Mouse (Mus musculus) embryo, embryonic 9.5 days (tissue): ENCODE results near the gene Ttc39b.

Source experiments
- DNase-seq: peaks from one replicate; pipeline ENCODE4 v3.0.0-alpha.2; 2017; ENCODE audit errors: extremely low spot score

Ttc39b gene

DNA sequence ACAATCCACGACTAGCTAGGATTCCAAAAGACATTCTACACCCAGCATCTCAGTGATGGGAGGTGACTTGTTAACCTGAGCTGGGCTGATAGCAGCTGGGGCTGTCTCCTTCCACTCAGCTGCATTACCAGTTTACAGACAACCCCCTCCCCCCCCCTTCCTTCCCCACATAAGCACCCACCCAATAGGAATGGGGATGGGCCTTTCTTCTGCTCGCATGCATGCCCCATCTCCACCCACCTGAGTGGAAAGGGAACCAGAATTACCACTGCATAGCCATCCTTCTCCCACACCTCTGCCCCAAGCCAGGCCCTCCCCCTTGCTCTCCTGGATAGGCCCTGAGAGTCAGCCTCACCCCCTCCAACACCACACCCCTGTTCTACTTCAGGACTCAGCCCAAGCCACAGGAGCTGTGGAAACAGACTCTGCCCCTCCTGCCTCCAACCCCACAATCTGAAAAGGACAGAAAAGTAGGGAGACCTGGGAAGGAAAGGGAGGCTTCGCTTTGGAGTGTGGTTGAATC, 6.2 kb downstream of the Ttc39b start:
- no peak for DNase-seq

DNA sequence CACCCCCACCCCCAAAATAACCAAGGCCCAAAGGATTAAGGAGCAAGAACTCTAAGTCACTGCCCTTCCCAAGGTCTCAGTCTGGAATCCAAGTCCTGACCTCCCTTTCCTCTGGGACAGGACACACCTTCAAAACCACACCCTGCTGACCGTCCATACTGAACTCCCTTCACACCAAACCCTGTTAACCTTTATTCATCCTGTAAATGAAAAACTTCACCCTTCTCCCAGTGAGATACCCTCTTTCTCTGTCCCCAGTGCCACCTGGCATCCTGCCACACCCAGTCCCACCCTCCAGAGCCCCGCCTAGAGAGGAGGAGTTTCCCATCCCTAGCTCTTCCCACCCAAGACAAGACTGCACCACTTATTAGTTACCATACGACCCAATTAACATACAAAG, 7.3 kb downstream of the Ttc39b start:
- DNase-seq: no peak

DNA sequence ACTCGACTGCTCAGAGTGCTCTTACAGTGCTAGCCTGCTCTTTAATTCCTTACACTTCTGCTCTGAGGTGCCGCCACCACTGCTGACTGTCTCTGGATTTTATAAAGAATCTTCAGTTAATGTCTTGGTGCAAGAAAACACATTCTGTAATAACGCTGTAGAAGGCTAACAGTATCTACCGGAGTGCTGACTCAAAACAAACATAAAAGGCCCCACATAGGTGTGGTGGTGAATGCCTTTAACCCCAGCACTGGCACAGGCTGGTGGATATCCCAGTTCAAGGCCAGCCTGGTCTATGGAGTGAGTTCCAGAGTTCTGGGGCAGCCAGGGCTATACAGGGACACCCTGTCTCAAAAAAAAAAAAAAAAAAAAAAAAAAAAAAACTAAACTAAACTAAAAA, 8.1 kb downstream of the Ttc39b start:
- DNase-seq: no peak

DNA sequence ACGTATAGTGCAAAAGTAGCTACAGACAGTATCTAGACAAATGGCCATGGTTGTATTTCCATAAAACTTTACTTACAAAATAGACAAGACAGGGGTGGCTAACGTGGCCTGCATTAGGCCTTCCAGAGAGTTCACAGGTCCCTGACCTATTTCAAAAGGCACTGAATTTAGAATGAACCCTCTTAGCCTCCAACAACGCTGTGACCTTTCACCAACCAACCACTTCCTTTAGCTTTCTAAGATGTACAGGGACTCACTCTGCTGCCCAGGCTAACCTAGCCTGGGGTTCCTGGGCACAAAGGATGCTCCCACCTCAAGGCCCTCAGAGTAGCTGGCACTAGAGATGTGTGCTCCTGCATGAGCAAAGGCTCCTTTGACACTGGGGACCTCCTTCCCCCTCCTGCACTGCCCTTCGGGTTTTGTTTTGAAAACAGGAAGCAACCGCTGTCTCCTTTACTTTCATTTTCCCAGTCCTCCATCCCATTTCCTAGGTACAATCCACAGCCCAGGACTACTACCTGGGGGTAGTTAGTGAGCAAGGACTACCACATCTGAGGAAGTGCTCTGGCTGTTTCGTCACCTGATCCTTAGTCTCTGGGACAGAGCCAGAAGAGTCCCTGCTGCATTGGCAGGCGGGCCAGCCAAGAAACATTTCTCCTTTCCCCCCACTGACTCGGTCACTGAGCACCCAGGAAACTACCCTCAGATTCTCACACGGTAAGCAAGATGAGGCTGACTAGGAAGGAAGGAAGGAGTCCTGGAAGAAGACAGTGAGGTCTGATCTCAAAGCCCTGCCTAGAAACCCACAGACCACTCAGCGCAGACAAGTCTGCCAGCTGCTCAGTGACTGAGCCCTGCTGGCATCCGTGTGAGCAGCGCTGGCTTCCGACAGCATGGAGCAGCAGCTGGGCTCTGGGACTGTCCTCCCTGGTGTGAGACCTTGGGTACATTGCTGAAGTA, 8.9 kb downstream of the Ttc39b start:
- no peak for DNase-seq

DNA sequence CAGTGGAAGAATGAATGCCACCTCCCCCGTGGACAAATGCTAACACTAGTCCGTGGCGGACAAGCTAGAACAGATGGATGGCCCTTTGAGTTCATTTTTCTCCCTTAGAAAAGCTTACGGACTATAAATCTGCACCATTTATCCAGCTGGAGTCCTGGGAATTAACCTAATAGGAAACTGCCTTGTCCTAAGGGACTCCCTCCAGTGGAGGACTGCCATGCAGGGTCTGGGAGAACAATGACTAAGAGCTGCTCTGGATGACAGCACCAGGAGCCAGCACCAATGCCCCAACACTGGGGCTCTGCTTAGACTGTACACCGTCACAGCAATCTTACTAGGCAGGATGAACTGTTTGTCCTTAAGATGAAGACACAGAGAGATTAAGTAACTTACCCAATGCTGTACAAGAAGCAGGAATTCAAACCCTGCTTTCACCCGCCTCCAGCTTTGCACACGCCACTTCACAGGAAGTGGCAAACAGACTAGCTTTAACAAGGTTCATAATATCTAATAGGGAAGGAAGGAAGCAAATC, 9.7 kb downstream of the Ttc39b start:
- no peak for DNase-seq

DNA sequence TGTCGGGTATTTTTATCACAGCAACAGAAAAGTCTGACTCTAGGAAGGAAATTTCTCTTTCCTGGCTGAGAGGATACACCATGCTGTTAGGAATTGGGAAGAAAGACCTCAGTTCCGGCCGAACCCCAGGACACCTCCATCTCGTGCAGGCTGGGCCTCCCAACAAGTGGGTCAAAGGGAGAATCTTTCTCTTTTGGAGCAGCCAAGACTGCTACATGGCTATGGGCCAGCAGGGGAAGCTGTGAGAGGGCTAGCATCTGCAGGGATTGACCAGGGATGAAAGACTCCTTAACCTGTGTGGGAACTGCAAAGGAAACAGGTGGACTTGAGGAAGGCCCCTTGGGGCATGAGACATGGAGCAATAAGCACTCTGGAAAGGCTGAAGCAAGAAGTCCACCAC, 11.7 kb downstream of the Ttc39b start:
- DNase-seq: no peak

DNA sequence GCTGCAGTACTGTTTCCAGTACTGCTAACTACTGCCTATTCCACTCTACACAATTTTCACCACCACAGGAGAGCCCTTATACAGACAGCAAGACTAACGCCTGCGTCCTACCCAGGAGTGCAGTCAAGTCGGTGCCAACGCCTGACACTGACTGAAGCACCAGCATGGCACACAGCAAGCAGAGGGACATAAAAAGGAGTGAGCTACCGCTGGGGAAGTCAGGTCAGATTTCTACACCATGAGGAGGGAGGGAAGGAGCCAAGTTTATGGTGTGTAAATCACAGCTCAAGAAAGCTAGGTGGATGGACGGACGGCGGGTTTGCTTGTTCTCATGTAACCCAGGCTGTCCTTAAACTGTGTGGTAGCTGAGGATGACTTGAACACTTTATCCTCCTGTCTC, 12.6 kb downstream of the Ttc39b start:
- no peak for DNase-seq

DNA sequence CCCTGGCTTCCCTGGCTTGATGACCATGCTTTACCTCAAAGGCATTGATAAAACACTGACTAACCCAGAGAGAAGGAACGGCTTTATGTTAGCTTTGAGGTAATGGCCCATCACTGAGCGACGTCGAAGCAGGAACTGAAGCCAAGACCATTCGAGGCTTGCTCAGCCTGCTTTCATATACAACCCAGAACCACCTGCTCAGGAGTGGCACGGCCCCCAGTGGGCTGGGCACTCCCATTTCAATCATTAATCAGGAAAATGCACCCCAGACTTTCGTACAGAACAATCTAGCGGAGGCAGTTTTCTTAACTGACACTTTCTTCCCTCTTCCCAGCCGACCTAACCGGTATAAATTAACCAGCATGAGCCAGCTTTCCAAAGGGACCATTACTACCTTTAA, 13.1 kb downstream of the Ttc39b start:
- no peak for DNase-seq

DNA sequence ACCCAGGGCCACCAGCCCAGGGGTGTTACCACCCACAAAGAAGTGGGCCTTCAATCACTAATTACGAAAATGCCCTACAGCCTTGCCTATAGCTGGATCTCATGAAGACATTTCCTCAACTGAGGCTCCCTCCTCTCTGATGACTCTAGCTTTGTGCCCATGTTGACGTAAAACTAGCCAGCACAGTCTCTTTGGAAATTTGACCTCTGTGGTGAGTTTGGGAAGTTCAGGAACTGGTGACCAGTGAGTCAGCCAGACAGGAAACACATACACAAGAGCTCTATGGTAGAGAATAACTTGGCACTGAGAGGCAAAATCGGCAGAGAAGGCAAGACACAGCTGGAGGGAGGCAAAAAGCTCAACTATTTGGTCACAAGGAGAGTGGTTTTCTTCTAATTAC, 15.1 kb downstream of the Ttc39b start:
- DNase-seq: no peak

DNA sequence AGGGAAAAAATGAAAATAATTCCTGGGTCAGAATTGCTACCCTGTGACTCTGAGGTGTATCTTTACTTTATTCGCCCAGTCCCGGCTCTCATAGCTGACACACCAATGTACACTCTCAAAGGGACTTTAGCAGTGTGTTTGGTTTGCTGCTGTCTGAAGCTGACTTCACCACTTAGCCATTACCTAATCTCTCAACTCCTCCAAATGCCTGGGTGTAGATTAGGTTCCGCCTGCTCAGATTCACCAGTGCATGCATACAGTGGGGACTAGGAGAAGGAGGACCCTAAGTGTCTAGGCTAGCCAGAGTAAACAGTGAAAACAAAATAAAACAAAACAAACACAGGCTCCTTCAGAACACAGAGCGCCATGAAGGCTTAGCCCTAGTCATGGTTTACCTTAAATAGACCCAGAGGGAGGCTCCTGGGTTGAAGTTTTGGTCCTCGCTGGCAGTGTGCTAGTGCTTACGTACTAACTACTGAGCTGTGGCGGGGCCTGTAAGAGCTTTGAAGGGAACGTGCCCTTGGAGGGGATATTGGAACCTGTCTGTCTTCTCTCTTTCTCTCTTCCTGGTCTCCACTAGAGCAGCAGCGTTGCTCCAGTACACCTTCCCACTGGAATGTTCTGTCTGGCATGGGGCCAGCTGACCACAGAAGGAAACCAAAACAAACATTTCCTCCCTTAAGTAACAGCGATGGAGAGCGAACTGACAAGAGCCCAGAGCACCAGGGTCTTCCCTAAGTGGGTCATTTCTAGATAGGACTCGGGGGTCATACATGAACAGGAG, 16.2 kb downstream of the Ttc39b start:
- DNase-seq: no peak

DNA sequence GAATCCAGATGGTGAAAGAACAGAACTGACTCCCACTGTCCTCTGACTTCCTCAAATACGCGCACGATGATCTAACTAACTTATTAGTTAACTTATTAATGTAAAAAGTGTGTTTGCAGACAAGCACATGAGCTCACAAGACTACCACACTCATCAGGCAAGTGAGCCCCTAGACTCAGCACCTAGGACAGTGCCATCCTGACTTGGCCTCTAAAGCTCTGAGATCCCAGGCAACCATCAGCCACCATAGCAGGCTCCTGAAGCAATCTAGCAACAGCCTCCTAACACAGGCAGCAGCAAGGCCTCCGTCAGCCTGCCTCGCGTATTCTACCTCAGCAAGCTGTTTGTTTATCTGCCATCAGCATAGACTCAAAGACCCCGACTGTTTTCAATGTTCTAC, 17.2 kb downstream of the Ttc39b start:
- no peak for DNase-seq

DNA sequence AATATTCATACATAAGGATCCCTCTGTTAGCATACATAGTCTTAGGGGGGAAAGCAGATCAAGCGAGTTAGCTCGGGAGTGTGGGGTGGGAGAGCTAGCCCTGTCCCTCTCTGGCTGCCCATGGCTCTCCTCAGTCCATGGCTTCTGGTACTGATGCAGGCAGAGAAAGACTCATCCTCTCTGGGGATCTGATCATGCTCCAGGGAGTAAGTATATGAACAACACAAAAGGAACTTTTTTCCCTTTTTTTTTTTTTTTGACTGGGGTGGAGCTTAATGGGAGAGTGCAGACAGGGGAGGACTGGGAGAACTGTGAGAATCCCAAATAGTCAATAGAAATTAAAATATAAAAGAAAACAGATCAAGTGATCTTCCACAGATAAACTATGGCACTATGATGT, 19.0 kb downstream of the Ttc39b start:
- no peak for DNase-seq

DNA sequence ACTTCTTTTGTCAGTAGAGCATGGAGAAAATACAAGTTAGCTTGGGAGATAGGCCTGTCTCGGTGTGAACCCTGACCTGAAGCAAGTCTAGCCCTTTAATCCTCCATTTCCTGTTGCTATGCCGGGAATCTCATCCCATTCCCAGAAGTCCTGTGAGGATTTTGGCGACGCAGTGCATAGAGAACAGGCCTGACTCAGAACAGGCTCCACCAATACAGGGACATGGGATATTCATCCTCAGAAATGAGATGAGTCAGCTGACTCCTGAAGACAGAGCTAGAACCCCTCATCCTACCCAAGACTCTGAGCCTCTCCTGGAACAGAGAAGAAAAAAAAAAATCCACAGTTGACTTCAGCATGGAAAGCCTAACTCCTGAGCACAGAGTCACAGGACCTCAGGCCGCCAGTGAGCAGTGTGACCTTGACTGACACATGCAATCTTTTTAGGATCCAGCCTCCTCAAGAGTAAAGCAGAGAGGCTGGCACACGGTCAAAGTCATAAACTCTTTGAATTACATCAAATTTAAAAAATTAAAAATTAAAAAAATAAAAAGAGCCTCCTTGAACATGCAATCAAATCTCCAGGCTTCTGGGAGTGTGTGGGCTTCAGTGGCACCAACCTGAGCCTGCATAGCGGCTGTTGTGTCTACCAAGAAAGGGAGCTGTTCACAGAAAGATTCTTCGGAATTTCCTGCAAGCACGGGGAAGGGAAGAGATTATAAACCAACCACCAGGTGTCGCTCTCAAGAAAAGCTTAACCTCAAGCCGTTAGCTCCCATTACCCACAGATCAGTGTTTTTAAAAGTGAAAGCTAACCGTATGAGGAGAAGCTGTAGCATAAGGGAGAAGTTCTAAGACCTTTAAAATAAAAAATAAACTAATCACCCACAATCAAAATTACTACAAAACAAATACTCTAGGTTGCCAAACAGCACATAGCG, 20.9 kb downstream of the Ttc39b start:
- peak; percentile 71 for DNase-seq

DNA sequence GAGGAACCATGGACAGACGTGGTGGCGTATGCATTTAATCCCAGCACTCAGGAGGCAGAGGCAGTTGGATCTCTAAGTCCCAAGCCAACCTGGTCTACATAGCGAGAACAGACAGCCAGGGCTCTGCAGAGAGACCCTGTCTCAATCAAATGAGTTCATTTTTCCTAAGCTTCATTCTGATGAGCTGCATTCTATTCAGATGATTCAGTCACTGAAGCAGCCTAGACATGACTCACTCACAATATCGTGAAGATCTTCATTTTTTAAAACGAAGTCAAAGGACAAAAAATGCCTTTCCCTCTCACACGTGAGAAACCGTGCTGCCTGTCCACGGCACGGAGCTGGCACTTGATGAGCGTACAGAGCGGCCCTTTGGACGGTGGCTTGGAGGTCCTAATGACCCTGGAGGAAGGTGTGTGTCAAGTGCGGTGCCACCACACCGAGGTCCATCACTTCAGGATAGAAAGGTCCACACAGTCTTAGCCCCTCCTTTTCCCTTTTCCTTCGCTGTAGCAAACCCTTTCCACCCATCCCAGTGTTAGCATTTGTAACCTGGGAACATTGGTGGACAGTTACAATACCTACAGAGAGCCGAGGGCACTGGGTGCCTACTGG, 21.8 kb downstream of the Ttc39b start:
- no peak for DNase-seq

DNA sequence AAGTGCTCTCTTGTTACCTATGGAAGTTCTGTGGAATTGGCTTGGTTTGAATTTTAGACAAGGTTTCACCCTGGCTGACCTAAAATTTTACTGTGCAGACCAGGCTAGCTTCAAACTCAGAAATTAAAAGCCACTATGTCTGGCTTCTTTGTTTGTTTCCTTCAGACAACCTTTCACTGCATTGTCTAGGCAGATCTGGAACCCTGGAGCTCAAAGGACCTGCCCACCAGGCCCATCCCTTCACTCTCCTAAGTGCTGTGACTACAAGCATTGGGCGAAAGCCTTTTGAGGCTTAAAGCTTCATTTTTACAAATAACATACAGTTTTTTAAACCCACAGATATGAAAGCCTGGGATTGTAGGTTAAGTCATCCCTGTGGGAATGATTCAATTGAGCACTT, 22.3 kb downstream of the Ttc39b start:
- no peak for DNase-seq

DNA sequence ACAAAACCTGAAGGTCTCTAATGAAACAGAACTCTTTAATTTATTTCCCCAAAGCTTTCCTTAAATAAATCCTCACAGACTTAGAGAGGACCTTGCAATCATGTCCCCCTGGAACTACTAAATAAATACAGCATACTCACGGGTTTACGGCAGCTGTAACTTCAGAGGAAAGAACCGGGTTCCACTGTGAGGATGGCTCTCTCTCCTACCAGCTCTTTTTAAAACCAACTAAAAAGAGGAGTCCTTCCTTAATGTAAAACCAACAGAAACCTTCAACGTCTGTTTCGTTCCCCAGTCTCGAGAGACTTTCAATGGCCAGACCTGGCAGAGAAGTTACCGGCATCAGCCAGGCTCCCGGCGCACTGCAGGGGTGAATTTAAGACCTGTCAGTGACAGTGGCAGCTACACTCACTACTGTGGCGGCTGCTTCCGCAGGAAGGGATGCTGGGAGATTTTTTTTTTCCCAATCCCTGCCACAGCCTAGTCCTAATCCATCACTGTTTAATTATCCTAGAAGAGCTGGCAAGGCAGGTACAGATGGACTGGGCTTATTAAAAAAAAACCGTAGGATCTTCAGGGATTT, 39.2 kb downstream of the Ttc39b start:
- peak; percentile 48 for DNase-seq

DNA sequence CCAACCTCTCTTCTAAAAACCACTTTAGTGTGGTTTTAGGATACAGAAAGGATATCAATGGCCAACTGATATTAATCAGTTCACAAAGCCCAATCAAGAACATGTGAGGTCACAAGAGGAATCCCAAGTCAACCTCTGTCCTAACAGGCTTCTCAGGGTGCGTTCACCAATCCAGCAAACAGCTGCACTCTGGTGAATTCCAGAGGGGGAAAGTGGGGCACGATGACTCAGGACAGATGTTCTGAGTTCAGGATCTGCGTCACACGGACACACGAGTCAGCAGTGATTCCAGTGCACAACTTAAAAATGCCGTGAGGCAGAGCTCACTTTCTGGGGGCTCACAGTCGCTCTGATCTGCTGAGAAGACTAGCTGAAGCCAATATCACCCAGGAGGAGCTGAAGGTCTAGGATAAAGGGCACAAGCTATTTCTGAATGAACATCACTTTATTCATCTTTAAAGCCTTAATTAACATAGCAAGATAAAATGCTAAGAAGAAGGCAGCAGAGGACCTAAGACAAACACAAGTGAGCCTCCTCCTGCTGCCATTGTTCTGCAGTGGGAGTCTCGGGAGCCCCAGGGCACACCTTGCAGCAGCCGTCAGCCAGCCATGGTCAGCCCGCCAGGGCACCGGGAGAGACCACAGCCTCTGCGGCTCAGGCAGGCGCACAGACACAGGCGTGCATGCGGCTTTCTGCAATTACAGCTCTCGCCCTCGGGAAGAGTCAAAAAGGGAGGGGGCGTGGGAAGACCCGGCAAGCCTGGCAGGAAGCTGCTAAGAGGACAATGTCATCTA, 39.9 kb downstream of the Ttc39b start:
- DNase-seq: peak; percentile 71

DNA sequence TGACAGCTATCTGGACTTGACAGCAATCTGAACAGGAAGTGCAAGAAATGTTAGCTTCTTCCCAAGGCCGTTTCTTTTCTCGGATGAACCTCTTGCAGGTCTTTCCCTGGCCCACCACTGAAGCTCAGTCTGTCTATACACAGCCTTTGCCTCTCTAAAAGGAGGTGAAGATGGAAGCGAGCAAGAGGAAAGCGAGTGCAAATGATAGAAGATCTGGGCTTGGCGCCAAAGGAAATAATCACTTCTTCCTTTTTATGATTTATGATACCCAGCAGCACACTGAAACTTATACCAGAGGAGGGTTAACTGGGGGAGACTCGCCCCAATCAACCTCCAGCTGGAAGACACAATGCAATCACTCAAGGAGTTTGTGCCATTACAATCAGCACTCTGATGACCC, 41.6 kb downstream of the Ttc39b start:
- DNase-seq: no peak

DNA sequence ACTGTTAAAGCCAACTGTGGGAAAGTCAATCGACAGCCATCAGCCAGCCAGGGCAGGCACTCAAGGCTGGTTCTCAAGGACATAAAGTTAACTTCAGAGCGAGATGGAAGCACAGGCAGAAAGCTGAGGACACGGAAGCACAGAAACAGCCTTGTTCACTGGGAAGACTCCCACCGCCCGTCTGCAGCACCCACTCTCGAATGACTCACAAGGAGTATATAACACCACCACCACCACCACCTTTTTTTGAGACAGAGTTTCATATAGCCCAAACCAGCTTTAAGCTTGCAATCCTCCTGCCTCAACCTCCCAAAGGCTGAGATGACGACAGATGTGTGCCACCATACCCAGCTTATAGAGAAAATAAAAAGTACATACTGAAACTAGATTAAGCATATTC, 44.8 kb downstream of the Ttc39b start:
- no peak for DNase-seq

DNA sequence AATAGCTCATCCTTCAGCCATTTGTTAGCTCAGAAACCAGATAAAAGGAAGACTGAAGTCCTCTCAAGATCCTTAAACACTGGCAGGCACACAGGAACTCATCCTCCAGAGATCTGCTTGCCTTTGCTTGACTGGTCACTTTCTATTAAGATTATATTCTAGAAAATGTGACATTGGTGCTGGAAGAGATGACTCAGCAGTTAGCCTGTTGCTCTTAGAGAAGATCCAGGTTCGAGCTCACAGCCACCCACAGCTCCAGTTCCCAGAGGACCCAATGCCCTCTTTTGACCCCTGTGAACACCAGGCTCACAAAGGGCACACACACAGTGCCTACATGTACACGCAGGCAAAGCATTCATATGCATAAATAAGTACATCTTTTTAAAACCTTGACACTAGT, 49.8 kb downstream of the Ttc39b start:
- no peak for DNase-seq
